Mouse (Mus musculus) CD4-positive naive resting alpha-beta T cell, adult 57 days (primary cell): ENCODE measurements around the gene Smad5. TPM values are rescaled to one million over a fixed set of nuclear protein-coding genes. Genes with fewer than 3 reads are reported as not detected.

Experiments used
- total RNA-seq: library from RNA; stranded (reverse); gene quantifications from one replicate; pipeline ENCODE4 v1.2.4, GENCODE M21; 2023

Gene Smad5
- total RNA-seq = 88.6 TPM

DNA sequence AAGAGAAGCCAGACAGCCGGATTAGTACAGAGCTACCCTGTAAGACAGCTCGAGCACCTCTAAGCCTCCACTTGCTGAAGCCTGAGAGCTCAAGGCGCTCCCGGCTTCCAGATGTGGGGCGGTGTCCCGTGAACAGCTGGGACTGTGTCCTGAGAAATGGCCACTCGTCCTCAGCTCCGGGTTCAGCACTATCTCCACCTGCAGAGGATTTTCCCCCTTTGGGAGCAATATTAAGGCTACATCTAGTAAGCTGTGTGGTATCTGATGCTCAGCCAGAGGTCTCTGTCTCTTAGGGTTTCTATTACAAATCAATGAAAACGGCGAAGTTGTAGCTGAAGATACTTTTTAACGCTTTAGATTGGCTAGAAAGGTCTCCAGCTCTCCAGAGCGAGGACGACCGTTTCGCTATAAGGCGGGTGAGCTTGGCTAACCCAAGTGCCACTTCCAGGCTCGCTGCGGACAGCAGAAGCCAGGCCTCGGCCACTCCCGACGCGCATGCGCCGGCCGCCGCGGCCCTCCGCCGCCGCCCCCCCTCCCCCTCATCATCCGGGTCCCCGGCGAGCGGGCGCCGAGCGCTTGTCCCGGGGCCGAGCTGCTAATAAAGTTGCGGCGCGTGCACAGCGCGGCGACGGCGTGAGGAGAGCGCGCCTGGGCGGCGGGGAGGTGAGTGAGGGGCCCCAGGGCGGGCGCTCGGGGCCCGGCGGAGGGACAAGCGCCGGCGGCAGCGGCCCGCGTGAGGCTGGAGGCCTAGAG lies at the start of gene Smad5:
Gene Smad5, plus strand, starts transcription at position 542 of the 753 bp plus-strand sequence.

DNA sequence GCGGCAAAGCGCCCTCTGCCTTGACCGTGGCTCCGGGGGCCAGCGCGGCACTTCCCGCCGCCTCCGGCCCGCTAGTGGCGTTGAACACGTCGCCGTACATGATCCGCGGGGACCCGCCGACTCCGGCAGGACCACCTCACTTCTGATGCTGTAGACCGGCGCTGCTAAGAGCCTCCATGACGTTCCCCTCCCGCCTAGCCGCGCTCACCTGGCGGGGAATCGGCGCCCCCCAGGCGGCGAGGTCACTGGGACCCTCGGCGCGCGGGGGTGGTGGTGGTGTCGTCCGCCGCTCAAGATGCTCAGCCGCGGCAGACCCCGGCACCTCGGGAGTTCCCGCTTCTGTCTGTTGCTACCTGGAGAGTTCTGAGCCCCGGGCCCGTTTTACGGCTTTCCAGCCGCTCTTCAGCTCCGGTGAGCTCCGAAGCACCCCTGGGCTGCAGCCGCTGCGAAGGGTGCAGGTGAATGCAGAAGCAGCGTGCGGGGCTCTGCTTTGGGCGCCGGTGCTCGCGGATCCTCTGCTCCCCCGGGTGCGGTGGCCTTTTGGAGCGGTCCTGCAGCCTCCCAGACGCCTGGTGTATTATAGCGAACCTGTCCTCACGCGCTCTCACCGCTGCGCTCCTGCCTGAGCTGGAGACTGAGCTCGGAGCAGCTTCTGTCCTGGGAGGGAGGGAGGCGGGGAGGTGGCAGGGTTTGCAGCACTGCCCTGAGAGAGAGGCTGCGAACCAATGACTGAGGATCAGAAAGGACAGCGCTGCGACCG lies 50.6 kb downstream of the Smad5 start, which contains the start of gene Gm45623:
Gene Gm45623, minus strand, starts transcription at position 636 of the 760 bp plus-strand sequence.

Other genes with a start within 250 kb of the Smad5 start
- gene Il9, start 220.8 kb upstream of the Smad5 start, total RNA-seq = not detected
- 0.86 TPM for gene Fbxl21, start 180.5 kb upstream of the Smad5 start, total RNA-seq
- not detected for gene Lect2, start 154.5 kb upstream of the Smad5 start, total RNA-seq
- 5.3 TPM for gene Tgfbi, start 93.5 kb upstream of the Smad5 start, total RNA-seq
- not detected for gene Gm45623, start 50.8 kb downstream of the Smad5 start, total RNA-seq
- gene Trpc7, start 193.0 kb downstream of the Smad5 start, total RNA-seq = not detected